Mouse (Mus musculus) lung, adult 18-20 months (tissue): ENCODE results near the gene Nus1.

Experiments
- DNase-seq, 2 experiments: peaks; one replicate each; pipeline ENCODE4 v3.0.0; 2022; ENCODE audit warnings: mixed read lengths in 2 of 2

The Nus1 gene

GRCm38 (mm10) chr10:52417998-52418860 is 882 bp downstream of the Nus1 start:
- DNase-seq = peak in 1 of 2 experiments; percentile 27

DNA sequence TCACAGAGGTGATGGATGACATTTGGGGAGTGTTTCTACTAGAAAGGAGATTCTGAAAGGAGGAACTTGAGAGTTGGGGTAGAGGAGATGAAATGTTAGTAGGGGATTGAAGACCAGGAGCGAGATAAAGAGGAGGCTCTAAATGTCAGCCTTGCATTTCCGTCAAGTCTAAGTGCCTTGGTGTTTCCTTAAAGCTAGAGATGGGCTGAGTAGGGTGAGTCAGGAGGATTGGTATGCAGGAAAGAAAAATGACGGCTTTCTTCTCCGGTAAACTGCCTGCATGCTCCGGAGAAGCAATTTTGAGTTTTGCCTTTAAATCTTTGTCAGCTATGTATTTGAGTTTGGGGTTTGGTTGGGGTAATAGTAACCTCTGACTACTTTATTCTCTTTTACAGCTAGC is 1.6 kb downstream of the Nus1 start:
- no peak for DNase-seq

GRCm38 (mm10) chr10:52419402-52419801 is 2.1 kb downstream of the Nus1 start:
- peak in 1 of 2 experiments; percentile 11 for DNase-seq

GRCm38 (mm10) chr10:52420526-52420925 is 3.2 kb downstream of the Nus1 start:
- no peak for DNase-seq

DNA sequence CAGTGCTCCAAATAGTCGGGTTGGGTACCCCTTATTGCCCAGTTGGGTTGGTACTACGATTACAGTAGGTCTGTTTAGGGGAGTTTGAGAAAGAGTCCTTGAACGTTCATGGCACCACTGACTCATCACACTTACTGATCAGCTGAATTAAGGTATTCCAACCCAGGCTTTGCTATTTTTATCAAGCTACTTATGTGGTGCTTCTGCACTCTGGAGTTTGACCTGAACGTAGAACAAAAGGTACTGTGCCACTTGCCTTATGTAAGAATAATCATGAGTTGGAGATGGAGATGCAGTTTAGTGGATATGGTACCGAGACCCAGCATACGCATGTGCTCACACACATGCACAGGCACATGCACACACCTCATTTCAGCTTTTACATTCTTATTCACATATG is 4.4 kb downstream of the Nus1 start:
- DNase-seq = no peak

DNA sequence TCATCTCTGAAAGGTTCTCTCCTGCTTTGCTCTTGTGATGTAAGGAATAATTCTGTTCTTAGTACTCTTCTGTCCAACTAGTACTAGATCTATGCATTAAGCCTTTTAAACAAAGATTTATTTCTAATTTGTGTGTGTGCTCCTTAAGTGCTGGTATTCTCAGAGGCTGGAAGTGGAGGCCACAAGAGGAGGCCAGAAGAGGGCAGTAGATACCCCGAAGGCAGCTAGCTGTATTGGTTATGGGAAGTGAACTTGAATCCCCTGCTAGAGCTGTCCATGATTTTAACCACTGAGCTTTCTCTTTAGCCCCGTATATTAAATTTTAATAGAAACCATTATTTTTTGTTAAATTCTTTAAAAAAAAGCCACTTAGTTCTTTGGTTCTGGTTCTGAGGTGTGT is 5.8 kb downstream of the Nus1 start:
- peak in 1 of 2 experiments; percentile 8 for DNase-seq

- DNase-seq = no peak
Measured at GRCm38 (mm10) chr10:52426314-52426980, 9.1 kb downstream of the Nus1 start.

- DNase-seq = no peak
Measured at GRCm38 (mm10) chr10:52427634-52428415, 10.5 kb downstream of the Nus1 start.

- DNase-seq = no peak
Measured at GRCm38 (mm10) chr10:52430953-52431352, 13.6 kb downstream of the Nus1 start.

DNA sequence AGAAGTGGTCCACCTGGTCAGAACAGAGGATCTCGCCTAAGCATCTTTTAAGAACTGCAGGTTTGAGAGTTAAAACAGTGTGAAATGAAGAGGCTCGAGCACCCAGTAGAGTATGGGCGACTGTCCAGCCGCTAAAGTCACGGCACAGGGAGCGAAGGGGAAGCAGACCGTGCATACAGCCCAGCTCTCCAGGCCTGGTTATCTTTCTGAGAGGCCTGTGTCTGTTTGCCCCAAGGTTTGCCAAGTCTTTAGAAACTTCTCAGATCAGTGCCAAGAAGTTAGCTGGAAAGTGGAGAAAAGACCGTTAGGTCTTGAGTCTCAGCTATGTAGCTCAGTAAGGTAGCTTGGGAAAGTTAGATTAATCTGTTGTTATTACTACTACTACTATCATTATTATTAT is 17.5 kb downstream of the Nus1 start:
- no peak for DNase-seq

GRCm38 (mm10) chr10:52460614-52461013 is 43.3 kb downstream of the Nus1 start:
- DNase-seq = no peak

DNA sequence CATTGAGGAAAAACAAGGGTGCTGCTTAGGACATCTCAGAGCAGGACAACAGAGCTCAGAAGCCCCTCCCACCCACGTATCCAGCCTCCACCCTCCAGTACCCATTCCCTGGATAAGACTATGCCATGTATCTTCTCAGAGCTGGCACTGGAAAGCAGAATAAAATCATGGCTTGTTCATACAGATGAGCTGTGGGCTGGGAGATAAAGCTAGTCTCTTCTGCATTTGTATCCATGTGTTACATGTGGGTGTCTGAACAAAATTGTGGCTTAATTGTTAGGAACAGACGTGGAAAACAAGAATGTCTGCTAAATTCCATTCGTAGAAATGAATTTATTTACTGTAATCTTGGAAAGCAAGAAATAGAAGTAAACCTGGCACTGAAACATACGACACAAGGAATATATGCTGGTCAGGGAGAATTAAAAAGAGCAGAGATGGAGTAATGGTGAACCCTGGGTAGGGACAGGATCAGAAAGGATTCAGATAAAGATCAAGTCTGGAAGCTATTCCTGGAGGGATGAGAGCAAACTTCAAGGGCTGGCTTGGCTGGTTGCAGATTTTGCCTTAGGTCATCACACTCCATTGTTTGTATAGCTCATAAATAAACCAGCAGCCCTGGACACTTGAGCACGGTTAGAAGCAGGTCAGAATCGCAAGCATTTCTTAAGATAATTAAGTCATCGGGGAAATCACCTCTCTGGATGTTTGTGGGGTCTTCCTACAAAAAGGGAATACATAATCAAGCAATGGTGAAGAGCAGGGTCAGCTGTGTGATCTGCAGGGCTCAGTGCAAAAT is 46.8 kb downstream of the Nus1 start:
- DNase-seq = no peak

DNA sequence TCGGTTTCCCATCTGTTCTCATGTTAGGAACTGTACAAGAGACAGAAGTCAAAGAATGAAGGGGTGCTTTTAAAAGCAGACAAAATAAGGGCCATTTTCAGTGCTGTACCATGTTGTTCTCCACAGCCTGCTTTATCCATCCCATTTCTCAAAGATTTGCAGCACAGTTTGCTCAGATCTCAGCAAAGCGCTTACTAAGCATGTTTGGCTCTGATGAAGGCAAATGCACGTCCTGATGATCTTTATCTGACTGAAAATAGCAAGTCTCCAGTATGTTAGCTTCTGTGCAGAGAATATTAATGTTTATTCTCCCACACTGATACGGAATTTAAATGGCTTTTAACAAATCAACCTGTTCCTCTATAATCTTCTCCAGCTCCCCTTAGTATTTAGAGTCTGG is 54.2 kb downstream of the Nus1 start:
- no peak for DNase-seq
